Mouse (Mus musculus) liver, embryonic 18 days (tissue): ENCODE measurements around the gene Tnp1. TPM values are rescaled to one million over a fixed set of nuclear protein-coding genes. Genes with fewer than 3 reads are reported as not detected.

Experiments
- polyA plus RNA-seq: library from polyadenylated mRNA; depleted of rRNA; stranded (reverse); fragments of >200 nt; gene quantifications from 2 replicates; pipeline ENCODE4 v1.2.3, GENCODE M21; 2012; rRNA removed

The Tnp1 gene
- polyA plus RNA-seq, result not detected in 2 replicates

GRCm38 (mm10) chr1:73015731-73016130 lies at the start of gene Tnp1:
TSS of gene Tnp1 (minus strand) at chr1:73015909.

Other genes with a start within 250 kb of the Tnp1 start
- 562 and 624 TPM in 2 replicates for gene Igfbp2, start 191.4 kb downstream of the Tnp1 start, polyA plus RNA-seq
- 2.9 and 3.0 TPM in 2 replicates for gene Igfbp5, start 141.0 kb downstream of the Tnp1 start, polyA plus RNA-seq